Mouse (Mus musculus) heart, embryonic 10.5 days (tissue): ENCODE data around the gene Cep19. TPM values are rescaled to one million over a fixed set of nuclear protein-coding genes. Genes with fewer than 3 reads are reported as not detected.

Source experiments
- DNase-seq: peaks from one replicate; pipeline ENCODE4 v3.0.0-alpha.2; 2017; ENCODE audit warnings: low spot score
- H3K27ac ChIP-seq: fragments of 300-500 bp; sonication (generic); 2 replicates; pipeline ENCODE4 v1.5.1; 2016; ENCODE audit warnings: mild to moderate bottlenecking
- H3K27me3 ChIP-seq: fragments of 300-500 bp; sonication (generic); 2 replicates; pipeline ENCODE4 v1.6.1; 2016; ENCODE audit warnings: mild to moderate bottlenecking; ENCODE audit not compliant: poor library complexity, insufficient read depth, severe bottlenecking
- H3K36me3 ChIP-seq: fragments of 300-500 bp; sonication (generic); 2 replicates; pipeline ENCODE4 v1.6.1; 2016; ENCODE audit warnings: mild to moderate bottlenecking, moderate library complexity
- H3K4me1 ChIP-seq: fragments of 300-500 bp; sonication (generic); 2 replicates; pipeline ENCODE4 v1.6.1; 2016; ENCODE audit warnings: mild to moderate bottlenecking
- H3K4me3 ChIP-seq: fragments of 300-500 bp; sonication (generic); 2 replicates; pipeline ENCODE4 v1.5.1; 2016; ENCODE audit warnings: mild to moderate bottlenecking, moderate library complexity
- H3K9me3 ChIP-seq: fragments of 300-500 bp; sonication (generic); 2 replicates; pipeline ENCODE4 v1.6.1; 2016; ENCODE audit warnings: mild to moderate bottlenecking, moderate library complexity
- WGBS: fragments of 180-500 bp; shearing (Covaris S2); methylation state at CpG from one replicate; pipeline ENCODE4 v1.1.7; 2016; 5-methylcytosine and 5-hydroxymethylcytosine counted together
- polyA plus RNA-seq: library from polyadenylated mRNA; unstranded; fragments of >200 nt; fragmentation: Nextera tagmentation; extraction: Ambion mirVana; gene quantifications from 2 replicates; pipeline ENCODE4 v1.2.1, GENCODE M21; 2016

The Cep19 gene
- polyA plus RNA-seq, 1 experiment from 2014 or later, result 25.5 TPM

- Histone ChIP-seq H3K36me3 (peaks cover 9% of the 10 kb centered on the region), H3K9me3 (no peaks in the 10 kb centered on the region), H3K4me1 (peaks cover 10% of the 10 kb centered on the region), H3K27ac (no peak overlapping the region), H3K4me3 (no peak overlapping the region), H3K27me3 (no peaks in the 10 kb centered on the region)
- WGBS, result 84% methylated on average over 10 of the region's 10 CpGs
- DNase-seq, result peak; percentile 59
Observed at GRCm38 (mm10) chr16:32114406-32114805, 14.8 kb downstream of the Cep19 start.

- H3K27ac ChIP-seq, result no peak overlapping the region
- H3K36me3 ChIP-seq, result peaks cover 8% of the 10 kb centered on the region
- H3K4me1 ChIP-seq, result peaks cover 10% of the 10 kb centered on the region
- 18% methylated on average over 15 of the region's 15 CpGs for WGBS
- no peaks in the 10 kb centered on the region for H3K9me3 ChIP-seq
- DNase-seq, result peak; percentile 86
- no peak overlapping the region for H3K4me3 ChIP-seq
- no peaks in the 10 kb centered on the region for H3K27me3 ChIP-seq
Observed at GRCm38 (mm10) chr16:32114968-32115695, 15.5 kb downstream of the Cep19 start.

- 39% methylated on average over 6 of the region's 6 CpGs for WGBS
- no peak overlapping the region for H3K4me3 ChIP-seq
- DNase-seq, result peak; percentile 67
- H3K36me3 ChIP-seq, result peaks cover 1% of the 10 kb centered on the region; the same call in 1 of the 2 replicates
- no peaks in the 10 kb centered on the region for H3K27me3 ChIP-seq
- H3K4me1 ChIP-seq, result peaks cover 10% of the 10 kb centered on the region
- H3K9me3 ChIP-seq, result no peaks in the 10 kb centered on the region
- no peak overlapping the region for H3K27ac ChIP-seq
Observed at GRCm38 (mm10) chr16:32115781-32116180, 16.2 kb downstream of the Cep19 start.

DNA sequence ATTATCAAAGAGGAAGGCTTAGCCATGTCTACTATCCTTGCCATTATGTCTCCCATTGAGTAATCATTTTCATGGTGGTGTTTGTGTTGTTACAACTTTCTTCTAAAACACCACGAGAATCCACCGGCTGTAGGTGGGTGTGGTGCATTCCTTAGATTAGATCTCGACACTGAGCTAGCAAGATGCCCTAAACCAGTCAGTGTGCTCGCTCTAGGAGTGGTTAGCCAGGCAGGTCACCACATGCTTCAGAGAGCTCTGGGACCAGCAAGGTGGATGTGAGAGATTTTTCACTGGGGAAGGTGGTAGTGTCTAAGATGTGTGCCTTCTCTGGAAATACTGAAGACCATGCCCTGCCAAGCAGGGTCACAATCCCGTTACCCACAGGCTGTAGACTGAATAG, 16.6 kb downstream of the Cep19 start:
- WGBS, result 29% methylated on average over 5 of the region's 5 CpGs
- peak; percentile 54 for DNase-seq
- no peaks in the 10 kb centered on the region for H3K27me3 ChIP-seq
- no peak overlapping the region for H3K27ac ChIP-seq
- no peaks in the 10 kb centered on the region for H3K36me3 ChIP-seq
- no peaks in the 10 kb centered on the region for H3K9me3 ChIP-seq
- no peak overlapping the region for H3K4me3 ChIP-seq
- H3K4me1 ChIP-seq, result peaks cover 10% of the 10 kb centered on the region

GRCm38 (mm10) chr16:32120454-32120853, 20.9 kb downstream of the Cep19 start:
- WGBS, result 72% methylated on average over 3 of the region's 3 CpGs
- Histone ChIP-seq H3K9me3 (no peaks in the 10 kb centered on the region), H3K27ac (no peak overlapping the region), H3K4me3 (no peak overlapping the region), H3K27me3 (no peaks in the 10 kb centered on the region), H3K4me1 (peaks cover 10% of the 10 kb centered on the region), H3K36me3 (no peaks in the 10 kb centered on the region)
- DNase-seq, result no peak

DNA sequence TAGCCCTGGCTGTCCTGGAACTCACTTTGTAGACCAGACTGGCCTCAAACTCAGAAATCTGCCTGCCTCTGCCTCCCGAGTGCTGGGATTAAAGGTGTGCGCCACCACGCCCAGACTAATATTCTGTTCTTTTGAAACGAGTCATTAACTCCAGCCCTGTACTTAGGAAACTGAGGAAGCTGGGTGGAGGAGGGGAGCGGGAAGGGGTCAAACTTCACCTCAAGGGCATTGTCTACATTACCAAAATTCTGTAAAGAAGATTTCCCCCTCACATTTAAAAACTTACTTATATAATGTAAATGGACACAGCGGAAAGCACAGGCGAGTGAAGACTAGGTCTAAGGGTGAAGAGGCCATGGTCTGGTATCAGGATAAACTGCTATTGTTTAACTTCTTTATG, 24.4 kb downstream of the Cep19 start:
- Histone ChIP-seq H3K4me1 (no peaks in the 10 kb centered on the region; the same call in 1 of the 2 replicates), H3K36me3 (no peaks in the 10 kb centered on the region), H3K27me3 (no peaks in the 10 kb centered on the region), H3K4me3 (no peak overlapping the region), H3K27ac (no peak overlapping the region), H3K9me3 (no peaks in the 10 kb centered on the region)
- 88% methylated on average over 7 of the region's 7 CpGs for WGBS
- DNase-seq, result no peak

DNA sequence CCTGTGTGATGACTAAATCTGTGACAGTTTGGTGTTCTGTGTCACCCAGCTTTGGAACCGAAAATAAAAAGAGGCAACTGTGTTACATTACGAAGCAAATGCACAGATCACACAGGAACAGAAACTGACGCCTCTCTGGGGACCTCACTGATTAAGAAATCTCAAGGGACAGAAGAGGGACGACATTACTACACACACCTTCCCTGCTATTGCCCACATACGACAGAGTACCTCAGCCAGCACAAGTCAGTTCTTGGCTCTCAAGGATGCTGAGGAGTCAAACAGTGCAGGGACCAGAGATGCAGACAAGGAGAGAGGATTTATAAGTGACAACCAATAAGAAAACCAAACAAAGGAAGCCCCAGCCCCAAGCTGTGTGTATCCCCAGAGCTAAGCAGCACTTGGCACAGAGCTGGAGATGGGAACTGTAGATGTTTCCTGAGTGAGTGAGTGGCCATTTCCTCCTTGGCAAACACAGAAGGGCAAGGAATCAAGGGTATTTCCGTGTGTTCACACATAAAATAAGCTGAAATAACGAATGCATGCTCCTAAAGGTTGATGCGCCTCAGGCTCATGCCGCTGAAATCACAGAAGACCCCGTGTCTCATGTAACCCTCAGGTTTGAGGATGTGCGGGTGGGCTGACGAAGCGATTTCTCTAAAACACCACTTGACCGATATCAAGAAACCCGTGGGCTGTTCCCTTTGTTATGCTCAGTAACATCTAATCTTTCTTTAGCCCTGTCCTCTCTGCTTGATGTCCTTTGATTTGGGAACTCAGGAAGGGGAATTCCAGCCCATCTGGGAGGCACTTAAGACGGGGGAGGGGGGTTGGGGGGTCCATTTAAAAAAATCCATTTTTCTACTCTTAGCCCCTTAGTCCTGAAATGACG, 25.1 kb downstream of the Cep19 start:
- WGBS, result 60% methylated on average over 17 of the region's 17 CpGs
- Histone ChIP-seq H3K4me3 (no peak overlapping the region), H3K27me3 (no peaks in the 10 kb centered on the region), H3K4me1 (peaks cover 3% of the 10 kb centered on the region; the same call in 1 of the 2 replicates), H3K36me3 (no peaks in the 10 kb centered on the region), H3K27ac (no peak overlapping the region), H3K9me3 (no peaks in the 10 kb centered on the region)
- DNase-seq, result no peak

- no peak overlapping the region for H3K4me3 ChIP-seq
- H3K4me1 ChIP-seq, result peaks cover 10% of the 10 kb centered on the region; the same call in 1 of the 2 replicates
- H3K36me3 ChIP-seq, result no peaks in the 10 kb centered on the region
- no peaks in the 10 kb centered on the region for H3K27me3 ChIP-seq
- 82% methylated on average over 3 of the region's 3 CpGs for WGBS
- no peak overlapping the region for H3K27ac ChIP-seq
- no peak for DNase-seq
- no peaks in the 10 kb centered on the region for H3K9me3 ChIP-seq
Observed at GRCm38 (mm10) chr16:32125364-32125763, 25.8 kb downstream of the Cep19 start.

- no peaks in the 10 kb centered on the region for H3K36me3 ChIP-seq
- no peaks in the 10 kb centered on the region for H3K9me3 ChIP-seq
- H3K27me3 ChIP-seq, result no peaks in the 10 kb centered on the region
- H3K27ac ChIP-seq, result no peak overlapping the region
- 69% methylated on average over 4 of the region's 4 CpGs for WGBS
- H3K4me3 ChIP-seq, result no peak overlapping the region
- DNase-seq, result no peak
- peaks cover 10% of the 10 kb centered on the region; the same call in 1 of the 2 replicates for H3K4me1 ChIP-seq
Observed at GRCm38 (mm10) chr16:32127046-32127445, 27.4 kb downstream of the Cep19 start.

DNA sequence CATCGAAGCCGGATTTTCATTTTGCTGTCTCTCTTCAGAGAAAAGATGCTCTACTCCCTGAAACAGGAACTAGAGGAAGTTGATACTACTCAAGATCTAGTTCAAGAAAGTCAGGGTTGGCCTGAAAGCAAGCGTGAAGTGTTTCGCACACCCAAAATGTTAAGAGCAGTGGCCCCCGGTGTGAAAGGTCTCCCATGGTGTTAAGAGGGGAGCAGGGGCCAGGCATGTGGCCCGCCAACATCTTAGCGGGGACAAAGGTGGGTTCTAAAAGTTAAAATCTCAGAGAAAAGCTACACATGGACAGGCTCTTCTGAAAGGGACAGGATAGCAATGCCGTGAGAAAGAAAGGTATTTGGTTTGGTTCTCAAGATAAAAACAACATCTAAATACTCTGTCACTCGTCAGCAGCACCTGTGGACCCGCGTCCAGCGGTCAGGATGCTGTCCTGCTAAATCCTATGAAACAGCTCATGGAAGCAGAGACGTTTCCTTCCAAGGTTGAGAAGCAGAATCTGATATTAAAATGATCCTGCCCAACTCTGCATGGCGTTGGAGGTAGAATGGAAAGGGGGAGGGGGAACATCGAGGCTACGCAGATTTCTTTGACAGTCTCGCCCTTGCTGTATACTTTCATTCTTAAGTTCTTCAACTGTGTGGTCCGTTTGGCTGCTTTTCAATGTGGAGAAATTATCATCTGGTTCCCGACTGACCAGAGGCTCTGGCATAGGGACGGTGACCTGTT, 30.0 kb downstream of the Cep19 start:
- Histone ChIP-seq H3K36me3 (no peaks in the 10 kb centered on the region), H3K27me3 (no peaks in the 10 kb centered on the region), H3K9me3 (no peaks in the 10 kb centered on the region), H3K4me3 (peak overlapping the region; percentile 44), H3K27ac (peak overlapping the region; percentile 79; the same call in 1 of the 2 replicates), H3K4me1 (peaks cover 10% of the 10 kb centered on the region; the same call in 1 of the 2 replicates)
- DNase-seq, result no peak
- 63% methylated on average over 20 of the region's 20 CpGs for WGBS

- H3K4me3 ChIP-seq, result peak overlapping the region; percentile 44
- H3K9me3 ChIP-seq, result no peaks in the 10 kb centered on the region
- H3K4me1 ChIP-seq, result peaks cover 10% of the 10 kb centered on the region; the same call in 1 of the 2 replicates
- DNase-seq, result no peak
- peak overlapping the region; percentile 79; the same call in 1 of the 2 replicates for H3K27ac ChIP-seq
- H3K36me3 ChIP-seq, result no peaks in the 10 kb centered on the region
- no peaks in the 10 kb centered on the region for H3K27me3 ChIP-seq
- WGBS, result 55% methylated on average over 16 of the region's 16 CpGs
Observed at GRCm38 (mm10) chr16:32130190-32130826, 30.7 kb downstream of the Cep19 start.

GRCm38 (mm10) chr16:32133148-32133547, 33.5 kb downstream of the Cep19 start:
- Histone ChIP-seq H3K27me3 (no peaks in the 10 kb centered on the region), H3K36me3 (no peaks in the 10 kb centered on the region), H3K4me1 (peaks cover 10% of the 10 kb centered on the region; the same call in 1 of the 2 replicates), H3K27ac (no peak overlapping the region), H3K9me3 (no peaks in the 10 kb centered on the region), H3K4me3 (no peak overlapping the region)
- WGBS, result 79% methylated on average over 3 of the region's 3 CpGs
- no peak for DNase-seq
